Mouse (Mus musculus) cortical plate, adult 2 months (tissue): ENCODE data around the gene Magi1.

Experiments used
- CTCF ChIP-seq: fragments of 200-500 bp; IDR thresholded peaks from 2 replicates; pipeline ENCODE4 v1.5.1; 2011; ENCODE audit warnings: mild to moderate bottlenecking, control low read depth, low read length; ENCODE audit not compliant: insufficient read depth; ENCODE audit errors: extremely low read depth
- POLR2A ChIP-seq: fragments of 200-500 bp; IDR thresholded peaks from 2 replicates; pipeline ENCODE4 v1.6.1; 2011; ENCODE audit warnings: mild to moderate bottlenecking, low read length, control low read depth; ENCODE audit not compliant: insufficient read depth; ENCODE audit errors: extremely low read depth

DNA sequence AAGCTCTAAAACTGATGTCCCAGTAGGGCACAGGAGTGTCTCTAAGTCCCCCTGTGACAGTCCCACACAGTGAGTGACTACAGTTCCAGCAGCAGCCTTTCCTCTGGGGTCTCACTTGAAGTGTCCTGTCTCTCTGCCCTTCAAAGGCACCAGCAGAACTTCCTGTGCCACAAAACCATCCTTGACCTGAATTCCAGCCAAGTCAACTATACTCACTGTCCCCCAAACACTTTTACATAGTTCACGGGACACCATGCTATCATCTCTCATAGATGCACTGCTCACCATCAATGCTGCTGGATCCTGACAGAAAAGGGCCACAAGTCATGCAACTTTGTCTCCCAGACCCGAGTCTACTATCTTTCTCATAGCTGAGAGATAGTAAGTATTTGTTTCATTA, 378.7 kb downstream of the Magi1 start:
- no peak for TF ChIP-seq CTCF
- TF ChIP-seq POLR2A: no peak
